Mouse (Mus musculus): ENCODE data around the gene Yap1. TPM values are rescaled to one million over a fixed set of nuclear protein-coding genes. Genes with fewer than 3 reads are reported as not detected.

The Yap1 gene
- total RNA-seq, 2 experiments from 2014 or later, result 15.9 to 16.9 TPM

DNA sequence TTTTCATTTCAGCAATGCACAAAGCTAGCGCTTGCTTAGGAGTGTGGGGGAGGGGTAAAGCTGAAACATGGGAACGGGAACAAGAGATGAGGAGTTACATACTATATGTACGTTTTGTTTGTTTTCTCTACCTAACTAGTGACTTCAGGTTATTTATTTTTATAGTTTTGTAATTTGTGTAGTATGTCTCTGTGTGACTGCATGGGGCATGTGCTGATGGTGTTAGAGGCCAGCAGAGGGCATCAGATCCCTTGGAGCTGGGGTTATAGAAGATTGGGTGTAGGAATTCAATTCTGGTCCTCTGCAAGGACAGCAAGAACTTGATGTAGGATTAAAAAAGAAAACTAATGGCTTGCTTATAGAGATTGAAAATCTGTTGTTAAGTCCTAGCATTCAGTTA is 25.9 kb downstream of the Yap1 start:
- DNase-seq (ENCODE audit: low spot score in 2 of 2), result no peak

- DNase-seq (ENCODE audit: low spot score in 2 of 2), result no peak
Measured at GRCm38 (mm10) chr9:7977587-7977986, 26.8 kb downstream of the Yap1 start.

GRCm38 (mm10) chr9:7971993-7972392 is 32.4 kb downstream of the Yap1 start:
- DNase-seq (ENCODE audit: low spot score in 2 of 2), result no peak

DNA sequence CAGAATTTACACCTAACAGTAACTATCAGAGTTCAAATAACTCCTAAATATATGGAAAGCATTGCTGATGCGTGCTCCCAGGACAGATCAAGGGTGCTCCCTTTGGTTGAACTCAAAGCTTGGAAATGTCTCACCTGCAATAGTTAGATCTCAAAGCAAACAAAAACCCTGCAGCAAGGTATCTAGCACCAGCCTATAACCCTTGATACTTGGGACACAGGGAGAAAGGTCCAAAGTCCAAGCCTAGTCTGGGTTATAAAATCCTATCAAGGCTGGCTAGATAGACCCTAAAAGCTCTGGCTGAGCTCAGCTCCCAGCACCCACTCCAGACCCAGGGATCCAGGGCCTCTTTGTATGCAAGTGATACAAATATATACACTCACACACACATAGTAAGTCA is 36.4 kb downstream of the Yap1 start:
- no peak for DNase-seq (ENCODE audit: low spot score in 2 of 2)

- DNase-seq (ENCODE audit: low spot score in 2 of 2), result no peak
Measured at GRCm38 (mm10) chr9:7965590-7965989, 38.8 kb downstream of the Yap1 start.

DNA sequence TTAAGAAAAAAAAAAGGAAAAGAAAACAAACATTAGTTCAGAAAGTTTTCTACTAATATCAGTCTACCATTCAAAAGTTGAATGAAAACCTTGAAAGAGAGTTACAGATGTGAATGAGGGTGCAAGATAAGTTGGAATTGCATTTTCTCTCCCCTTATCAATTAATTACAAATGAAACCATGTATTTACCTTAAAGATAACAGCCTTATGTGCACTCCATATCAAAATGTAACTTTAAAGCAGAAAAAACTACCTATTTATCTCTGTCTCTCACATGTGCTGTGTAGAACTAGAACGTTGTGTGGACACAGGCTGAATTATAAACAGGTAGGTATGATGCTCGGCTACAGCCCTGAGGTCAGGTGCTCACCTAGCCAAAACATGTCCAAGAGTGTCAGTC is 40.5 kb downstream of the Yap1 start:
- DNase-seq (ENCODE audit: low spot score in 2 of 2), result no peak

GRCm38 (mm10) chr9:7962915-7963314 is 41.5 kb downstream of the Yap1 start:
- DNase-seq (ENCODE audit: low spot score in 2 of 2), result no peak

- DNase-seq (ENCODE audit: low spot score in 2 of 2), result peak in 1 of 2 experiments; percentile 31
Measured at GRCm38 (mm10) chr9:7961366-7962160, 42.8 kb downstream of the Yap1 start.

GRCm38 (mm10) chr9:7960382-7960781 is 44.0 kb downstream of the Yap1 start:
- DNase-seq (ENCODE audit: low spot score in 2 of 2), result peak; percentile 42 to 75

- no peak for DNase-seq (ENCODE audit: low spot score in 2 of 2)
Measured at GRCm38 (mm10) chr9:7959301-7959700, 45.1 kb downstream of the Yap1 start.

DNA sequence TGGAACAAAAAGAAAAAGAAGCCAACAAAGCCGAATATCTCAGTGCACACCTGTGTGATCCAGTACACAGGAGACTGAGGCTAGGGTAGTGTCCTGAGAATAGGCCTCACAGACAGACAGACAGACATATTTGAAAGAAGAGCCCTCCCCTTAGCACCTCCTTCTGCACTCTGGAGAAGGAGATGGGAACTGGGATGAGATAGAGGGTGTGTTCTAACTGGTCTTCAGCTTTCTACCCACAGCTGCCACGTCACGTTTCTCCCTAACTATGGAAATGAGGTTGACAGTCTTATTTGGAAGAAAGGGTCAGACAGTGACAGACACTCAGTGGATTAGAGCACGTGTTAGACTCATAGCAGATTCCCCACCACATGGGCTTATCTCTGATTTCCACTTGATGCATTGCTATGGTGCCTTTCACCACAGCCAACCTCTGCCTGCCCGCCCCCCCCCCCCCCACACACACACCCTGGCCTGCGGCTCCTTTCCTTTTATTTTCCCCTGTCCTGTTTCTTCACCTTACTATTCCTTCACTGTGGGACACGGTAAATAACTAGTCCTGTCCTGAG is 46.3 kb downstream of the Yap1 start:
- no peak for DNase-seq (ENCODE audit: low spot score in 2 of 2)

DNA sequence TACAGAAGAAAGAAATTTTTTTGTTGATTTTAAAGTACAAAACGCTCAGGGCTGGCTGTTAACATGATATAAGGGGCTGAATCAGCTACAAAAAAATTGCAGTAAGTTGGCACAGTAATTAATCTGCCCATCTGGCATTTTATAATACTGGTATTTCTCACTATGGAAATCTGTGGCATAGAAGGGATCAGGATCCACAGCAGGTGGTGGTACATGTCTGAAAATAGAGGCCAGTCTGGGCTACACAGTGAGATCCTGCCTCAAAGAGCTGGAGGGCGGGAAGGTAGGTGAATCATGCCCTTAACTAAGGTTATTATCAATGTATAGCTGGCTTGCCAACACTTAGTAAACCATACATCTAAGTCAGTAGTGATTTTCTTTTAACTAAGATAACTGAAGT is 47.0 kb downstream of the Yap1 start:
- DNase-seq (ENCODE audit: low spot score in 2 of 2), result peak in 1 of 2 experiments; percentile 60

GRCm38 (mm10) chr9:7956400-7956799 is 48.0 kb downstream of the Yap1 start:
- DNase-seq (ENCODE audit: low spot score in 2 of 2), result no peak

GRCm38 (mm10) chr9:7952886-7953285 is 51.5 kb downstream of the Yap1 start:
- DNase-seq (ENCODE audit: low spot score in 2 of 2), result no peak

DNA sequence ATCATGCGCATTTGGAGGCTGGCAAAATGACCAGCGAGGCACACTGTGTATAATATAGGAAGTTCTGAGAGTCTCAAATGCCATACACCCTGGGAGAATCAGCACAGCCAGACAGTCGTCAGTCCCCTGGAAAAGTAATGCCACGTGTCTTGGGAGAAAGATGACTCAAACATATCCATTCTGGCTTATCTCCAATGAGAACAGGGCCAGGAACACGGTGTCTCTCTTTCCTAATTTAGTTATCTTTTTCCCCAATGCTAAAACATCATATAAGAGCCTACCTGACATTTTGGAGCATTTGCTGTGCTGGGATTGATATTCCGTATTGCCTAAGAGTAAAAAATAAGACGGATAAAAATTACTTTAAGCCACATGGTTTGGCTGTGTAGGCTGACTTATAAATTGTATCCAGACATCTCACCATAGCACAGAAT is 54.2 kb downstream of the Yap1 start:
- peak in 1 of 2 experiments; percentile 22 for DNase-seq (ENCODE audit: low spot score in 2 of 2)

DNA sequence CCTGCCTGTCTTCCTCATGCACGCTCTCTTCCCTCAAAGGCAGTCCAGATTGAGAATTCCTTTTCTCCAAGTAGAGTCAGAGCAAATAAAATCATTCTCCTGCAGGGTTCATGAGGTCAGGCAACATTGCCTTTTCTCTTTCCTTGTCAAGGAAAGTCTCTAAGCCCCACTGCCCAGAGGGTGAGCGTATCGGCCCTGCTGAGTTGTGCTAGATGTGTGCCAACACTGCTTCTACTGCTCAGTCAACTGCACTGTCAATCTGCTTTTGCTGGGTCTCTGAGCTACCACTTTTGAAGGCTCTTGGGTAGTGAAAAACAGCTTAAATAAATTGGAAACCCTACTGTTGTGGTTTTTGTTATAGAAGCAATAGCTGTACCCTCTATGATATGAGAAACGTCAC is 56.5 kb downstream of the Yap1 start:
- DNase-seq (ENCODE audit: low spot score in 2 of 2), result no peak

DNA sequence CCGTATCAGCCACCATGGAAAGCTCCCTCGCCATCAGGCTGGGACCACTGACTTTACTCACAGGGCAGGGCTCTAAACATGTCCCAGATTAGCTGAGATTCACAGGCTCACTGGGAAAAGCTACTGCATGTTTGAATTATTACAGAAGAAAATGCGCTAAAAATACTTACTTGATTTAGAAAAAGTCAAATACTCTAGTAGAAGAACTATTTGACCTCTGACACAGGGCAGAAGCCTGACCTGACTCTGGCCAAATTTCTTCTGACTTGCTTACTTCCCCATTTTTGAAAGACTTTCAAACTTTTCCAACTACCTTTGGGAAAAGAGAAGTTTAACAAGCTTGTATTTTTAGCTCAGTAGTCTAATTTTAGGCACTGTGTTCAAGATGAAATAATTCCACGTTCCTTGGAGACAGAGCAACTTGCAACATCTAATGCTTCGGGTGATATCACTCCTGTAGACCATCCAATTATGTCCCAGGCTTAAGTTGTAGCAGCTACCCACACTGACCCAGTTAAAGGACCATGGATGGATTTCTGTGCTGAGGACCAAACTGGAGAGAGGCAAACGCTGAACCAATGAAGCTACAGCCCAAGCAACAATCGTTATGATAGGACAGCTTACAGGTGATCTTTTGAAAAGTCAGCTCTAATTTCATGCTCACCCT is 60.5 kb downstream of the Yap1 start:
- DNase-seq (ENCODE audit: low spot score in 2 of 2), result no peak

- no peak for DNase-seq (ENCODE audit: low spot score in 2 of 2)
Measured at GRCm38 (mm10) chr9:7942701-7943100, 61.7 kb downstream of the Yap1 start.

GRCm38 (mm10) chr9:7940075-7940474 is 64.3 kb downstream of the Yap1 start:
- DNase-seq (ENCODE audit: low spot score in 2 of 2), result no peak

DNA sequence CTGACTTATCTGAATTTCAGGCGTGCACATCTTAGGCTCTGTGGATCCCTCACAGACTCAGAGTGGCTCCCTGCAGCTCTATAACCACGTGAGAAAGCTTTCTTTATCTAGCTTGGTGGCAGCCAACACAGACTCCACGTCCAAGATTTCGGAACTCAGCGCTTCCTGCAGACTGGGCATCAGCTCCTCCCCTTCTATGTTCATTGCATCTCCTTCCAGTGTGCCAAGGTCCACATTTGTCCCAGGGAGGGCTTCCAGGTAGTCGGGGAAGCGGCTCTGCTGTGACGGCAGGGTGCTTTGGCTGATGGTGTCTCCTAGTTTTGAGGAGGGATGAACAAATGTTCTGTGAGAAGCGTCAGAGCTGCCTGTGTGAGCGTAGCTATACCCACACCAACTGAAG is 70.0 kb downstream of the Yap1 start:
- DNase-seq (ENCODE audit: low spot score in 2 of 2), result no peak

DNA sequence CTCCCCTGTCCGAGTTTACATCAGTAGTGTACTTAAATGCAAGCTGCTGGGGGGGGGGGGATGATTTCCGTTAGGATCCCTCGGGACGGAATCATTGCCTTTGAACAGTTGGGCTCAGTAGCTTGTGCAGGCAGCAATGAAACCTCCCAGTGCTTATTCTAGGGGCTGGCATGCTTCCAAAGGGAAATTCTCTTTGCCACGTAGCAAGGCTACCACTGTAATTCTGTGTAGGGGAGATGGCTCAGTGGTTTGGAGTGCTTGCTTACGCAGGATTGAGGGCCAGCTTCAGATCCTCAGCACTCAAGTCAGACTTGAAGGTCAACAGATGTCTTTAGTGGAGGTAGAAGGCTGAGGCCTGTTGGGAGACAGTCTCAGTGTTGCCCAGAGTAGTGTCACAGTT is 74.8 kb downstream of the Yap1 start:
- DNase-seq (ENCODE audit: low spot score in 2 of 2), result no peak

DNA sequence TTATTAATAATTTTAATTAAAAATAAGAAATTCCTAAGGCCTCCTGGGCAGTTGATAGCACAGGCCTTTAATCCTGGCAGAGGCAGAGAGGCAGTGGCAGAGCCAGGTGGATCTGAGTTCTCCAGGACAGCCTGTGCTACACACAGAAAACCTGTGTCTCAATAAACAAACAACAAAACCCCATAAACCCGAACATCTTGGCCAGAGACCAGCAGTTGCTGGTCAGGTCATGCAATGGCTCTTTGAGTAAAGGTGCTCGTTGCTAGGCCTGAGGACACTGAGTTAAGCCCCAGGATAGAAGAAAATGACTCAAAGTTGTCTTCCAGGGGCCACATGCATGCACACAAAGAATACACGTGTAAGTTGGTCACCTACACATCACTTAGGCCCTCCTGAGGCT is 75.5 kb downstream of the Yap1 start:
- no peak for DNase-seq (ENCODE audit: low spot score in 2 of 2)
